In genomic region chr6:100875862-100876623, GRCm38 (mm10) we compare ENCODE assay signal across 9 mouse cellular contexts. TPM values are rescaled to one million over a fixed set of nuclear protein-coding genes. Genes with fewer than 3 reads are reported as not detected.
A peak's percentile ranks its signal among the peaks of the same experiment; 100 is the strongest.
DNase-seq lines count a peak whose midpoint lies in the region; ATAC-seq lines count a peak whose summit lies in the region.
"Had no signal": no experiment of that assay in that cellular context is flagged by ENCODE, and none has a peak within 500 bp of the region (broad histone marks: within the 10 kb centered on the region; RNA-seq: fewer than 3 reads in every experiment).

No protein-coding gene starts in this region.

- peak; percentile 84 for ATAC-seq in common myeloid progenitor, adult 5-6 weeks (replicated peaks; ENCODE audit: low read depth, poor library complexity, severe bottlenecking)
- 0 out of 2 replicates have a peak, but pooled peaks have one; percentile 55 for ATAC-seq in midbrain, embryonic 16.5 days

- DNase-seq in right cerebral cortex, adult 18-20 months, result peak; percentile 53
- no peak for DNase-seq in right cerebral cortex, postnatal 36 days (ENCODE audit: low spot score in 2 of 2)
- DNase-seq in adrenal gland, adult (ENCODE audit: inconsistent age in 2 of 2, low spot score in 1 of 2), result peak; percentile 58 to 86
- peak; percentile 59 to 78 for DNase-seq in heart, postnatal 14 days
- peak; percentile 60 to 79 for DNase-seq in left cerebral cortex, postnatal 14 days (ENCODE audit: low spot score in 2 of 2)
- peak; percentile 40 to 47 for DNase-seq in thymus, postnatal 36 days

- H3K4me1 ChIP-seq in midbrain, embryonic 16.5 days (ENCODE audit: control insufficient read depth, insufficient read depth, low read length), result no peaks in the 10 kb centered on the region
- H3K4me1 ChIP-seq: neural tube, embryonic 12.5 days had no signal

- no peak overlapping the region for H3K9ac ChIP-seq in midbrain, embryonic 16.5 days (ENCODE audit: low read depth, low read length)
- H3K9ac ChIP-seq: neural tube, embryonic 12.5 days had no signal

- intact Hi-C loops in heart, postnatal 14 days (cut with DNase I), result loop anchor here (1.0 to 5.0 kb wide), 3 partner anchors 201 to 1074 kb away; no protein-coding TSS in a partner anchor
- intact Hi-C loops in left cerebral cortex, postnatal 14 days (cut with DNase I), result loop anchor here (2.0 to 10.0 kb wide), 2 partner anchors 201 to 291 kb away; no protein-coding TSS in a partner anchor

- no peak overlapping the region for H3K27ac ChIP-seq in midbrain, embryonic 16.5 days (ENCODE audit: low read length)
- H3K27ac ChIP-seq: neural tube, embryonic 12.5 days had no signal

- 70% methylated on average over 16 of the region's 20 CpGs for WGBS in midbrain, embryonic 16.5 days

- no peaks in the 10 kb centered on the region for H3K27me3 ChIP-seq in midbrain, embryonic 16.5 days (ENCODE audit: control insufficient read depth, insufficient read depth, low read depth, low read length)
- H3K27me3 ChIP-seq: neural tube, embryonic 12.5 days had no signal

- no peak overlapping the region for H3K4me2 ChIP-seq in midbrain, embryonic 16.5 days (ENCODE audit: low read length)
- H3K4me2 ChIP-seq: neural tube, embryonic 12.5 days had no signal

- H3K4me3 ChIP-seq in midbrain, embryonic 16.5 days (ENCODE audit: low read depth, low read length), result no peak overlapping the region
- H3K4me3 ChIP-seq: neural tube, embryonic 12.5 days had no signal

- H3K36me3 ChIP-seq in midbrain, embryonic 16.5 days (ENCODE audit: control insufficient read depth, insufficient read depth, low read length), result no peaks in the 10 kb centered on the region
- H3K36me3 ChIP-seq: neural tube, embryonic 12.5 days had no signal

- H3K9me3 ChIP-seq in midbrain, embryonic 16.5 days (replicated peaks; ENCODE audit: control insufficient read depth, low read length, poor library complexity, severe bottlenecking), result no peaks in the 10 kb centered on the region

RNA-seq across cellular contexts. Expression of gene Ppp4r2, which starts 42.6 kb away (rescaled TPM):
- total RNA-seq in common myeloid progenitor, adult 5-6 weeks (2017), result 76.1 and 92.9 TPM in 2 replicates
- total RNA-seq in heart, postnatal 14 days (2021), result 10 to 100 TPM; 49.5 to 51.3 TPM
- 10 to 100 TPM; 65.1 to 70.8 TPM for total RNA-seq in left cerebral cortex, postnatal 14 days (2021)
- polyA plus RNA-seq in midbrain, embryonic 16.5 days (2015; fragmentation: Nextera tagmentation; extraction: Ambion mirVana), result 16.2 and 19.2 TPM in 2 replicates

Comparison
In these comparisons a context has a peak if more than half of its experiments do, and no peak if none do; other contexts are left out.
1. DNase-seq: peak in right cerebral cortex, adult 18-20 months (single experiment), adrenal gland, adult (2 of 2), heart, postnatal 14 days (2 of 2), left cerebral cortex, postnatal 14 days (2 of 2) and thymus, postnatal 36 days (2 of 2); none in right cerebral cortex, postnatal 36 days (0 of 2).